Mouse (Mus musculus): ENCODE results near the gene Naa25.

DNA sequence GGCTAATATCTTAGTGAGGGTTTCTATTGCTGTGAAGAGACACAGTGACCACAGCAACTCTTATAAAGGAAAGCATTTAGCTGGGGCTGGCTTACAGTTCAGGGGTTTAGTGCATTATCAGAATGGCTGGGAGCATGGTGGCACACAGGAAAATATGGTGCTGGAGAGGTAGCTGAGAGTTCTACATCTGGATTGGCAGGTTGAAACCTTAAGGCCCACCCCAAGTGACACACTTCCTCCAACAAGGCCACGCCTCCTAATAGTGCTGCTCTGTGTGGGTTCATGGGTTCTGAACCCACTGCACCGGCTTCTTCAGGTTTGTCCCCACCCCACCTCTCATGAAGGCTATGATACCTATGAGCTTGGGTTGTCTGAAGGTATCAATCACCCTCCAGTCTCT is 74.7 kb downstream of the Naa25 start:
- TF ChIP-seq CTCF (IDR thresholded peaks at IDR 0.05; ENCODE audit: low read depth, low read length) = no peak
- TF ChIP-seq GATA1 (IDR thresholded peaks at IDR 0.05; ENCODE audit: borderline replicate concordance, low read length) = no peak
